Mouse (Mus musculus) CD4-positive, CD25-positive, alpha-beta regulatory T cell, adult 4 months (primary cell): Measurements from ENCODE around the gene Igsf23. TPM values are rescaled to one million over a fixed set of nuclear protein-coding genes. Genes with fewer than 3 reads are reported as not detected.
"Not testable (repeated sequence)": the region's sequence is repeated elsewhere in the genome, so short reads cannot be mapped to it uniquely, and the experiment has no call there.

ENCODE experiments used
- ATAC-seq: one replicate; pipeline ENCODE4 v1.8.0; 2017
- polyA plus RNA-seq, 2 experiments: library from polyadenylated mRNA; unstranded; fragments of 100-300 nt; shearing (Covaris generic); gene quantifications; one replicate each; pipeline ENCODE4 v1.2.1; 2017

Gene Igsf23
- polyA plus RNA-seq, 2 experiments from 2014 or later: 11.1 to 17.6 TPM

DNA sequence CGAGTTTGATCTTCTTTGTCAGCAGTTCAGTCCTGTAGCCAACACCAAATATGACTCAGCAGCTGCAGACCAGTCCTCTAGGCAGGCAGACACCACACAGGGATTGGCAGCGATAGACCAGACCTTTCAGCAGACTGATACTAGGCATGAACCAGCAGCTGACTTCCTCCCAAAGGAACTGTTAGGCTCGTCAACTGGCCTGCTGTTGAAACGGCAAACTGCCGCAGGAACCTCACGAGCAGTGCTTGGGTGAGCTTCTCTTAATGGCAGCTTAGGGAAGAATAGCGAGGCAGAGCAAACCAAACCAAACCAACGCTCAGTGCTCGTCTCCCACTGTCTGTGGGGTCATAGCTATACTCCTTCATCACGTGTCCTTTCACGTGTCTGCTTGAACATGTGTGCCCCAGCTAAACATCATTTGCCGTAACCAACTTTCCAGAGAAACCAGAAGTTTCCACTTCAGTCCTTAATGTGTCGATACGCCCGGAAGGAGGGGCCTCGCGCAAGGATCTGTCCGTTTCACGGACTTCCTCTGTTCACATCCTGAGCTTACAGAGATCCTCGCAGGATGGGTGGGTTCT is 15.3 kb downstream of the Igsf23 start:
- peak; percentile 13 for ATAC-seq

DNA sequence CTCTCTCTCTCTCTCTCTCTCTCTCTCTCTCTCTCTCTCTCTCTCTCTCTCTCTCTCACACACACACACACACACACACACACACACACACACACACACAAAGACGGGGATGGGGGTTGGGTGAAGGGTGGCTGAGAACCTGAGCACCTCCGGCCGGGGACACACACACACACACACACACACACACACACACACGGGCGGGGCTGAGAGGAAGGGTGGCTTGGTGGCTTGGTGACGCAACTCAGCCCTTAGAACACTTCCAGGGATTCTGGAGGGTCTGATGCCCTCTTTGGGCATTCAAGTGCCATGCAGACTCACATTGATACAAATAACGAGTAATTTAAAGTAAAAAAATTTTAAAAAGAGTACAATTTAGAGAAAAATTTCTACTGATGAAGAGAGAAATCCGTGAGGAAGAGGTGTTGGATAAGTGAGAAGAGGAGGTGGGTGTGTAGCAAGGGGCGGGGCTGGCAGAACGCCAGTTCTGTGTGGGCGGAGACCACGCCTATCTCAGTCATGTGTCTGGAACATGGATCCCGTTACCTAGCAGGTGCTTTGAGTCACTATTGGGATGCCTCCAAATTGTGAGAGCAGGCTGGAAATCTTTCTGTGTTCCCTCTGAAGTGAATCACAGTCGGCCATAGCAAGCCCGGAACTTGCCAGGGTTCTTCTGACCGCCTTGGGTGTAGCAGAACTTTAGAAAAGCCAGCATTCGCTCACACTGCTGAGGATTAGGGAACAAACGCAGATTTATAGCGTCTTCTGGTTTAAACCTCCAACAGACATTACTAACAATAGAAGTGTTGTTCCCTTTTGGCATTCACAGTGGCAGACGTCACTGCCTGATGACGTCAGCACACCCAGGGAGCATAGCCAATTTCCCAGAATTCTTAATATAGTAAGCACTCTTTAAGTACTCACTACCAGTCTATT is 17.4 kb downstream of the Igsf23 start:
- ATAC-seq: peak; percentile 52

DNA sequence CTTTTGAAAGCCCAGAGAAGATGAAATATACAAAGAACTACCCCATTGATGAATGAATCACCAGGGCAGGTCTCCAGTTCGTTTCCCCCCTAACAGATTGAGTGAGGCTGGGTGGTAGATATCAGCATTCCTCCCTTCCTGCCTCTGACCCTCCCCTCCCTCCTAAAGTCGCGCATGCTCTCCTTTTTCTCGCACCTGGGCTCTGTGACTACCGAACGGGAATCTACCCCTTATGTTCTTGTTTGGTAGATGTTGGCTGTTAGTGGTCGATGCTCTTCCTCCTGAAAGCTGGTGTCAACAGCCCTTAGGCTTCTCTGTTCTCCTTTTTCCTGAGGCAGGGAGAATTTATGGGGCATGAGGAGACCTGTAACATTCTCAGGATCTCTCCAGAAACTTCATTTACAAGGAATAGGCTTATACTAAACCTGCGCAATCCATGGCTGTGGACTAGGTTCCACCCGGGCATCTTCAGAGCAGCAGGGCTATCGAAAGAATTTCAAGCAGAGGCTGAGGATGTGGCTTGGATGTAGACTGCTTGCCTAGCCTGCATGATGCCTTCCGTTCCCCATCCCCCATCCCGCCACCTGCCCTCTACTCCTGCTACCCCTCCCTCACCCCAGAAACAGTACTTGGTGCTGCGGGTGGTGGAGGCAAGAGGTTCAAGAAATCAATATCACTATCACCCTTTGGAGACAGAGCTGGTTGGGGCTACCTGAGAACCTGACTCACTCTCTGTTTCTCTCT is 18.3 kb downstream of the Igsf23 start:
- peak; percentile 75 for ATAC-seq

GRCm38 (mm10) chr7:19930481-19930880 is 20.1 kb downstream of the Igsf23 start:
- not testable (repeated sequence) for ATAC-seq

GRCm38 (mm10) chr7:19928486-19928885 is 22.1 kb downstream of the Igsf23 start:
- no peak for ATAC-seq

- ATAC-seq: peak; percentile 67
These were observed 23.6 kb downstream of the Igsf23 start for GRCm38 (mm10) chr7:19926849-19927480.

- ATAC-seq: no peak
These were observed 25.2 kb downstream of the Igsf23 start for GRCm38 (mm10) chr7:19925376-19925775.

DNA sequence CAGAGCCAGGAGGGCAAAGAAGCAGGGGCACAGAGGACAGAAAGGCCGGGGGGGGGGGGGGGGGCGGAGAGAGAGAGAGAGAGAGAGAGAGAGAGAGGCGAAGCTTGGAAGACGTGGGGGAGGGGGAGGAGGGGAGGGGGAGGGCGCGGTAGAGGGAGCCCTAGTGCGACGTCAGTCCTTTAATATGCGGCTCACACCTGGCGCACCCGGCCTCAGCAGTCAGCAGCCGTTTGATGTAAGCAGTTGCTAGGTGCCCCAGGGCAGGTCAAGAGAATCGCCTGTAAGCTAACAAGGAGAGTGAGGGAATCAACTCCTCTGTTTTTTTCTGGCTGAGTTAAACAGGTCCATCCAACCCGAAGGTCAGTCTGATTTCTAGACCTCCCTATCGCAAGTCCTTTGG is 26.8 kb downstream of the Igsf23 start:
- ATAC-seq: peak; percentile 17

GRCm38 (mm10) chr7:19923354-19923753 is 27.2 kb downstream of the Igsf23 start:
- ATAC-seq: no peak

GRCm38 (mm10) chr7:19920506-19921261 is 29.9 kb downstream of the Igsf23 start, which contains the start of gene Pvr:
Pvr (minus strand) TSS chr7:19921160.
- ATAC-seq: peak; percentile 79

DNA sequence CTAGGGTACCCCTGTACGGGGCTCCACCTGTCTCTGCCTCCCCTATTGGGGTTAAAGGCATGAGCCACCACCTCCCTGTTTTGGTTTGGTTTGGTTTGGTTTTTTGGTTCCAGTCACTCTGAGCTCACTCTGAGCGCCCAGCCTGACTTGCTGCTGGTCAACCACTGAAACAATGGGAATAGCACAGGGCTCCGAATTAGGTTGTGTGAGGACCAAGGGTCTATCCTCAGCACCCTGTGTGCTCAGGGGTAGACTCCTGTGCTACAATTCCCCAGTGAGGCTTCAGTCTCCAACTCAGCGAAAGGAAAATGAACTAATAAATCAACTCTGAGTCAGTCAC is 30.4 kb downstream of the Igsf23 start:
- no peak for ATAC-seq

DNA sequence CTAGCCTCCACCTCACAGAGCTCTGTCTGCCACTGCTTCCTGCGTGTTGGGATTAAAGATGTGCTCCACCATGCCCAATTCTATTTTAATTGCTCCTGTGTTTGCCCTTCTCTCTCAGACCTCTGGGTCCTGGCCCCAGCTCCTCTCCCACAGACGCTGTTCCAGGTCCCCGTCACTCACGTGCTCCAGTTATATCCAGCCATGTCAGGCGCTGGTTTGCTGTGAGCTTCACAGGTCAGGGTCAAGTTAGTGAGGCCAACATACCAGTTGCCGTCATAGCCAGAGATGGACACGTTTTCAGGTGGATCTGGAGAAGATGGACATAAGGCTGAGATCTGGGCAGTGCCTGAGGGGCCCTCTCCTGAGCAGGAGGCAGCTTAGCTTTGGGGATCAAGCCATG is 36.0 kb downstream of the Igsf23 start:
- no peak for ATAC-seq

- no peak for ATAC-seq
These were observed 38.6 kb downstream of the Igsf23 start for GRCm38 (mm10) chr7:19911695-19912524.

DNA sequence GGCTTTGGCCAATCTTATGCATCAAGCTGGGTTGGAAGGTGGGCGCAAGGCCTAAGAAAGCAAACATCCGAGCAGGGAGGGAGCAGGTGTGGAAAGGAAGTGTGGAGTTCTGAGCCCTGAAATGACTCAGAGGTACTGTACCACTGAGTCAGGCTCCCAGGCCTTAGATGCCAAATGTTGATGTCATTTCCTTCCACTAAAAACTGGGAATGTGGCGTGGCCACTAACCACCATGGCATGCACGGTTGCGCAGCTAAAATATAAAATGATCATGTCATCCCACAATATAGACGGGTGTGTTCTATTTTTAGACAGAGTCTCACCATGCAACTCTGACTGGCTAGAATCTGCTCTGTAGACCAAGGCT is 39.3 kb downstream of the Igsf23 start:
- no peak for ATAC-seq

DNA sequence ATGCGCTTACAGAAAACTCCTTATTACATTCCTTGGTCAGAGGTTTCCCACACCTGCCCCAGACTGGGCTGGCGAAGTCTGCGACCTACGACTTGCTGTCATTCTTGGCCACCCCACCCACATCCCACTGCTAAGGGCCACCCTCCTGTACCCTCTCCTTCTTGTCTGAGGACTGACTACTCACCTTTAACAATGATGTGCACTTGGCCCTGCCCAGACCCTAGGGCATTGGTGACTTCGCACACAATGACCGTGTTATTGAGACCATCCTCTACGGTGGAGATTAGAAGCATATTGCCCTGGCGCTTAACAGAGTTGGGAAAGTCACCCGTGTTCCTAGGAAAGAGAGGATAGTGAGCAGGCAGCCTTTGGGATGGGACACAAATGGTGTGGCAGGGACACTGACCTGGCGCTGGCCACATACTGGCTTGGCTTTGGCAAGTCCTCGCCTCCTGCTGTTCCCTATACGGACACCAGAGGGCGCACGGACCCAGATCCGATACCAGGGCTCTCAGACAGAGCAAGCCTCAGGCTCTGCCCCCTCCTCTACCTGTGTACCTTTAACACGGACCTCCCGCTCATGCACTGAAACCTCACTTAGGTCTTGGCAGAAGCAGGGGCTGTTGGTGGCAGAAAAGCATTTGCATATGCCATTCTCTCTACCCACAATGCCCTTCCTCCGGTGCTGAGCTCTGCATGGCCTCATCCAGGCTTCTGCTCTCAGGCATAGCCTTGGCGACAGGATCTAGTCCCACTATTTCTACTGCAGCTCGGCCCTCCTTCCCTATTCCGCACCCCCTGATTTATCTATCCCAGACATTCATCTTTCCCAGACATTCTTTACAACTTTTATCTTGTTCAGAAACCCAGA is 39.9 kb downstream of the Igsf23 start:
- ATAC-seq: peak; percentile 83

- no peak for ATAC-seq
These were observed 60.7 kb downstream of the Igsf23 start for GRCm38 (mm10) chr7:19889881-19890280.

- ATAC-seq: no peak
These were observed 62.7 kb downstream of the Igsf23 start, which contains the start of gene Ceacam19 for GRCm38 (mm10) chr7:19887849-19888248. Ceacam19 (minus strand) TSS chr7:19887965.
